Mouse (Mus musculus) MEL (cell line): ENCODE data around the gene Il17re. TPM values are rescaled to one million over a fixed set of nuclear protein-coding genes. Genes with fewer than 3 reads are reported as not detected.

ENCODE experiments used
- DNase-seq: peaks from one replicate; pipeline ENCODE4 v3.0.0; 2011; ENCODE audit warnings: low read depth, low spot score
- H3K27ac ChIP-seq: 2 replicates; pipeline ENCODE4 v1.5.1; 2012; ENCODE audit warnings: low read depth, mild to moderate bottlenecking, control low read depth, low read length, moderate library complexity; ENCODE audit not compliant: control insufficient read depth
- H3K27me3 ChIP-seq, 2 experiments: fragments of 150-350 bp in 1 of 2; sonication (generic) in 1 of 2; 2 replicates each; pipeline ENCODE4 v1.6.1; 2012; ENCODE audit warnings: low read length in 2 of 2, mild to moderate bottlenecking in 2 of 2, improper control_type of control experiment in 1 of 2, moderate library complexity in 1 of 2; ENCODE audit not compliant: insufficient read depth in 2 of 2, control insufficient read depth in 1 of 2
- H3K36me3 ChIP-seq, 2 experiments: 2 replicates each; pipeline ENCODE4 v1.6.1; 2012 to 2014; ENCODE audit warnings: low read length in 2 of 2, improper control_type of control experiment in 1 of 2, inconsistent platforms in 1 of 2, mild to moderate bottlenecking in 1 of 2; ENCODE audit not compliant: insufficient read depth in 2 of 2, control insufficient read depth in 1 of 2
- H3K4me1 ChIP-seq, 2 experiments: fragments of 150-350 bp in 1 of 2; sonication (generic) in 1 of 2; 2 replicates each; pipeline ENCODE4 v1.6.1; 2012; ENCODE audit warnings: low read length in 2 of 2, improper control_type of control experiment in 1 of 2, mild to moderate bottlenecking in 1 of 2; ENCODE audit not compliant: insufficient read depth in 2 of 2, control insufficient read depth in 1 of 2
- H3K4me3 ChIP-seq, 2 experiments: fragments of 150-350 bp in 1 of 2; sonication (generic) in 1 of 2; 2 replicates each; pipeline ENCODE4 v1.5.1; 2012; ENCODE audit warnings: low read depth in 2 of 2, low read length in 2 of 2, mild to moderate bottlenecking in 2 of 2, moderate library complexity in 2 of 2, control low read depth in 1 of 2, improper control_type of control experiment in 1 of 2; ENCODE audit not compliant: control insufficient read depth in 1 of 2, insufficient read depth in 1 of 2
- H3K79me2 ChIP-seq: 2 replicates; pipeline ENCODE4 v1.6.1; 2012; ENCODE audit warnings: mild to moderate bottlenecking, low read length, moderate library complexity; ENCODE audit not compliant: control insufficient read depth, poor library complexity, insufficient read depth
- H3K9ac ChIP-seq: 2 replicates; pipeline ENCODE4 v1.6.1; 2012; ENCODE audit warnings: low read depth, mild to moderate bottlenecking, control low read depth, low read length, moderate library complexity; ENCODE audit not compliant: control insufficient read depth, poor library complexity, severe bottlenecking
- H3K9me3 ChIP-seq: fragments of 150-350 bp; sonication (generic); replicated peaks from 2 replicates; pipeline ENCODE4 v1.6.1; 2012; ENCODE audit warnings: mild to moderate bottlenecking, low read length, improper control_type of control experiment, moderate library complexity; ENCODE audit not compliant: insufficient read depth
- BHLHE40 ChIP-seq: IDR thresholded peaks from 2 replicates; pipeline ENCODE4 v1.6.1; 2012; ENCODE audit warnings: low read depth, mild to moderate bottlenecking, inconsistent platforms, low read length, improper control_type of control experiment, borderline replicate concordance
- CHD2 ChIP-seq: IDR thresholded peaks from 2 replicates; pipeline ENCODE4 v1.6.1; 2011; ENCODE audit warnings: low read length, improper control_type of control experiment
- E2F4 ChIP-seq: IDR thresholded peaks from 2 replicates; pipeline ENCODE4 v1.6.1; 2011; ENCODE audit warnings: low read depth, low read length, improper control_type of control experiment, borderline replicate concordance
- ELF1 ChIP-seq: IDR thresholded peaks from 2 replicates; pipeline ENCODE4 v1.6.1; 2014; ENCODE audit warnings: low read depth, mild to moderate bottlenecking, inconsistent platforms, low read length, improper control_type of control experiment, moderate library complexity
- EP300 ChIP-seq, 2 experiments: IDR thresholded peaks; 2 replicates each; pipeline ENCODE4 v1.6.1; 2011; ENCODE audit warnings: improper control_type of control experiment in 2 of 2, low read length in 2 of 2, low read depth in 1 of 2, mild to moderate bottlenecking in 1 of 2
- ETS1 ChIP-seq: IDR thresholded peaks from 2 replicates; pipeline ENCODE4 v1.6.1; 2012; ENCODE audit warnings: low read depth, mild to moderate bottlenecking, inconsistent platforms, low read length, improper control_type of control experiment, moderate library complexity
- GABPA ChIP-seq: IDR thresholded peaks from 2 replicates; pipeline ENCODE4 v1.6.1; 2012; ENCODE audit warnings: low read depth, mild to moderate bottlenecking, inconsistent platforms, low read length, improper control_type of control experiment, moderate library complexity
- HCFC1 ChIP-seq: IDR thresholded peaks from 2 replicates; pipeline ENCODE4 v1.6.1; 2012; ENCODE audit warnings: low read depth, mild to moderate bottlenecking, inconsistent platforms, low read length, improper control_type of control experiment, moderate library complexity
- KAT2A ChIP-seq: conservative IDR thresholded peaks from 2 replicates; pipeline ENCODE4 v1.6.1; 2012; ENCODE audit warnings: low read depth, low read length, improper control_type of control experiment, inconsistent platforms
- MAX ChIP-seq: IDR thresholded peaks from 2 replicates; pipeline ENCODE4 v1.6.1; 2011; ENCODE audit warnings: low read length, improper control_type of control experiment
- MXI1 ChIP-seq: IDR thresholded peaks from 2 replicates; pipeline ENCODE4 v1.6.1; 2011; ENCODE audit warnings: mild to moderate bottlenecking, low read depth, low read length, improper control_type of control experiment
- NELFE ChIP-seq: IDR thresholded peaks from 2 replicates; pipeline ENCODE4 v1.6.1; 2011; ENCODE audit warnings: low read depth, low read length, improper control_type of control experiment
- POLR2A ChIP-seq, 2 experiments: IDR thresholded peaks; 2 replicates each; pipeline ENCODE4 v1.6.1; 2011 to 2012; ENCODE audit warnings: low read length in 2 of 2, mild to moderate bottlenecking in 2 of 2, control low read depth in 1 of 2, improper control_type of control experiment in 1 of 2, low read depth in 1 of 2, moderate library complexity in 1 of 2; ENCODE audit not compliant: control insufficient read depth in 1 of 2, insufficient read depth in 1 of 2, poor library complexity in 1 of 2
- POLR2AphosphoS5 ChIP-seq: IDR thresholded peaks from 2 replicates; pipeline ENCODE4 v1.6.1; 2012; ENCODE audit warnings: low read depth, borderline replicate concordance, mild to moderate bottlenecking, inconsistent platforms, low read length, moderate library complexity, mixed read lengths
- TBP ChIP-seq: IDR thresholded peaks from 2 replicates; pipeline ENCODE4 v1.8.0; 2011; ENCODE audit warnings: low read depth, low read length, improper control_type of control experiment
- TCF12 ChIP-seq: IDR thresholded peaks from 2 replicates; pipeline ENCODE4 v1.6.1; 2014; ENCODE audit warnings: low read depth, mild to moderate bottlenecking, inconsistent platforms, low read length, improper control_type of control experiment, moderate library complexity
- UBTF ChIP-seq: IDR thresholded peaks from 2 replicates; pipeline ENCODE4 v1.6.1; 2012; ENCODE audit warnings: low read depth, mild to moderate bottlenecking, inconsistent platforms, low read length, improper control_type of control experiment, moderate library complexity, borderline replicate concordance; ENCODE audit not compliant: insufficient read depth
- USF1 ChIP-seq: IDR thresholded peaks from 2 replicates; pipeline ENCODE4 v1.6.1; 2014; ENCODE audit warnings: low read depth, mild to moderate bottlenecking, inconsistent platforms, low read length, improper control_type of control experiment, moderate library complexity
- USF2 ChIP-seq, 2 experiments: IDR thresholded peaks; 2 replicates each; pipeline ENCODE4 v1.6.1; 2011 to 2012; ENCODE audit warnings: improper control_type of control experiment in 2 of 2, low read length in 2 of 2, borderline replicate concordance in 1 of 2, inconsistent platforms in 1 of 2, low read depth in 1 of 2, mild to moderate bottlenecking in 1 of 2; ENCODE audit not compliant: insufficient read depth in 1 of 2
- ZKSCAN1 ChIP-seq: IDR thresholded peaks from 2 replicates; pipeline ENCODE4 v1.6.1; 2012; ENCODE audit warnings: low read depth, mild to moderate bottlenecking, inconsistent platforms, low read length, improper control_type of control experiment, moderate library complexity
- ZNF384 ChIP-seq: IDR thresholded peaks from 2 replicates; pipeline ENCODE4 v1.6.1; 2012; ENCODE audit warnings: low read depth, mild to moderate bottlenecking, inconsistent platforms, low read length, improper control_type of control experiment
- polyA plus RNA-seq, 2 experiments: library from polyadenylated mRNA; stranded (reverse) in 1 of 2; unstranded in 1 of 2; fragments of >175 nt in 1 of 2; fragments of >200 nt in 1 of 2; gene quantifications; 2 replicates each; pipeline versions ENCODE4 v1.2.1 to v1.2.4; 2012; ENCODE audit warnings: low replicate concordance in 2 of 2, low read depth in 1 of 2; ENCODE audit not compliant: insufficient read length in 2 of 2, insufficient read depth in 1 of 2, missing spikeins in 1 of 2
- total RNA-seq: library from RNA; depleted of rRNA; stranded (reverse); fragments of 300-350 nt; gene quantifications from 2 replicates; pipeline ENCODE4 v1.2.3, GENCODE M21; 2012

Il17re gene
- total and polyA plus RNA-seq, 3 experiments = not detected

- TF ChIP-seq CHD2 (no peak), EP300 (IDR thresholded peaks at IDR 0.05; ENCODE audit: low read depth in 1 of 2, low read length in 2 of 2) (no peak), POLR2AphosphoS5 (no peak), KAT2A (no peak), ZKSCAN1 (no peak), ELF1 (no peak), USF2 (IDR thresholded peaks at IDR 0.05; ENCODE audit: borderline replicate concordance in 1 of 2, insufficient read depth in 1 of 2, low read depth in 1 of 2, low read length in 2 of 2) (no peak), NELFE (no peak), MXI1 (no peak), UBTF (no peak), POLR2A (IDR thresholded peaks at IDR 0.05; ENCODE audit: control insufficient read depth in 1 of 2, insufficient read depth in 1 of 2, low read depth in 1 of 2, low read length in 2 of 2, poor library complexity in 1 of 2) (no peak), TBP (no peak), ZNF384 (no peak), E2F4 (no peak), MAX (peak; percentile 55; the same call in 1 of the 2 replicates), TCF12 (no peak)
Observed at GRCm38 (mm10) chr6:113443091-113443490, 15.2 kb upstream of the Il17re start (continued).

DNA sequence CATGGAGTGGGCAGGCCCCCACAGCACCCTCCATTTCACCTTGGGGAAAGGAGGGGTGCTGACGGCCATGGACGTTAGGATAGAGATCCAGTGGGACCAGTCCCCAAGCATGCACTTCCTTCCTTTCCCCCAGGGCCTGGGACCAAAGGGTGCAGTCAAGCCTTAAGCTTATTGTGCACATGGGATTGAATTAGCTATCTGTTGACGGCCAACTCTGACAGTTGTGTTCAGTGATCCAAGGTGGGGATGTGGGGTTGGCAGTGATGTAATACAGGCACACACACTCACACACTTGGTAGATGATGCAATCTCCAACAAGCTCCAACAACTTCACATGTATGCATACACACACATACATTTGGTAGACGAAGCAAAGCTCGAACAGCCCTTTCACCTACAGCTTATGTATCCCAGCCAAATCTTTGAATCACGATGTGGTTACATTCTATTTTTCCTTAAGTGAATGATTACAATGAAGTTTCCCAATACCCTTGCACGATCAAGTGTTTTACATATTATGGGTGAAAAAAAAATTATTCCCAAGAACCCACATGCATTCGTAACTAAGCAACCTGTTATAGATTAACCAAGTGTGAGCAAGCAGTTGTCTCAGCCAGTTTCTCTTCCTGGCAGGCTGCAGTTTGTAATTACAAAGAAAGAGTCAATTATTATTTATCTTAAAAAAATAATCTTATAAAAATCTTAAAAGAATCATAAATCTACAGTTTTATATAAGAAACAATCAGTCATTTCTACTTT lies 13.9 kb upstream of the Il17re start:
- no peak overlapping the region for H3K27ac ChIP-seq
- no peaks in the 10 kb centered on the region for H3K9me3 ChIP-seq
- H3K79me2 ChIP-seq = peaks cover 18% of the 10 kb centered on the region
- DNase-seq = no peak
- H3K4me3 ChIP-seq = no peak overlapping the region
- peaks cover 4 to 16% of the 10 kb centered on the region in 2 experiments for H3K4me1 ChIP-seq
- no peak for TF ChIP-seq ZKSCAN1
- TF ChIP-seq ETS1 = 0 out of 2 replicates have a peak, but pooled peaks have one; percentile 21
- no peak overlapping the region for H3K9ac ChIP-seq
- no peaks in the 10 kb centered on the region for H3K27me3 ChIP-seq
- peaks cover 12 to 13% of the 10 kb centered on the region in 2 experiments for H3K36me3 ChIP-seq

DNA sequence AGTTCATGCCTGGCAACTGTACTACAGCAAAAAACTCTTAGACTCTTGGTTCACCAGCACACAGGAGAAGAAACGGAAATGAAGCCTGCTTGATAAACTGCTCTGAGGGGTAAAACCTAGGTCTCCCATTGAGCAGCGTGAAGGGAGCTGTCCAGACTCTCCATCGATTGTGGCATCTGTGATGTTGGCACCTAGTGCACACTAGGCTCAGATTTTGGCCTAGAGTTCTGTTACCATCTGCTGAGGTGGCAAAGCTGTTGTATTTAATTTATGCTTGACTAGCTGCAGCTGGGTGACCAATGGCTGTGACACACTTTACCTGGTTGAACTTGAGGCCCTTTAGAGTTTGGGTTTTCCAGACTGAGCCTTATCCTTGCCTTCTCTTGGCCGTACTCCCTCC lies 10.6 kb upstream of the Il17re start:
- Histone ChIP-seq H3K4me3 (no peak overlapping the region), H3K9me3 (no peaks in the 10 kb centered on the region), H3K27me3 (no peaks in the 10 kb centered on the region; a peak in 1 of 4 replicates), H3K79me2 (peaks cover 16% of the 10 kb centered on the region), H3K4me1 (peaks cover 4 to 11% of the 10 kb centered on the region in 2 experiments), H3K36me3 (peaks cover 10 to 12% of the 10 kb centered on the region in 2 experiments), H3K27ac (no peak overlapping the region), H3K9ac (no peak overlapping the region)
- TF ChIP-seq GABPA (no peak), MXI1 (no peak), HCFC1 (no peak), BHLHE40 (no peak), USF1 (no peak), ZNF384 (no peak)
- no peak for DNase-seq
